Mouse (Mus musculus): Measurements from ENCODE around the gene Phldb2. TPM values are rescaled to one million over a fixed set of nuclear protein-coding genes. Genes with fewer than 3 reads are reported as not detected.

Phldb2 gene
- polyA plus RNA-seq, 1 experiment from 2014 or later, result 9.8 TPM

GRCm38 (mm10) chr16:45934721-45935407 is 18.5 kb downstream of the Phldb2 start:
- Histone ChIP-seq H3K4me1 (ENCODE audit: insufficient read depth) (no peaks in the 10 kb centered on the region), H3K9me3 (ENCODE audit: low read length) (peaks cover 7% of the 10 kb centered on the region; the same call in 1 of the 2 replicates), H3K36me3 (replicated peaks; ENCODE audit: insufficient read depth, low read length) (no peaks in the 10 kb centered on the region), H3K27me3 (ENCODE audit: insufficient read depth, low read length) (no peaks in the 10 kb centered on the region), H3K4me2 (ENCODE audit: low read depth, low read length) (no peak overlapping the region), H3K9ac (replicated peaks) (no peak overlapping the region), H3K27ac (ENCODE audit: low read depth) (no peak overlapping the region), H3K4me3 (ENCODE audit: low read depth, low read length) (no peak overlapping the region)
- 54% methylated on average over 2 of the region's 2 CpGs for WGBS (ENCODE audit: insufficient replicate concordance)
- DNase-seq (no peak), ATAC-seq (no peak)
- TF ChIP-seq CTCF (IDR thresholded peaks at IDR 0.05; ENCODE audit: low read depth) (no peak), EP300 (IDR thresholded peaks at IDR 0.05; ENCODE audit: low read depth) (no peak)

GRCm38 (mm10) chr16:45930308-45930707 is 23.1 kb downstream of the Phldb2 start:
- H3K36me3 ChIP-seq (replicated peaks; ENCODE audit: insufficient read depth, low read length), result no peaks in the 10 kb centered on the region
- H3K4me2 ChIP-seq (ENCODE audit: low read depth, low read length), result no peak overlapping the region
- no peak for DNase-seq
- 62% methylated on average over 3 of the region's 3 CpGs for WGBS (ENCODE audit: insufficient replicate concordance)
- H3K9ac ChIP-seq (replicated peaks), result no peak overlapping the region
- ATAC-seq, result no peak
- no peaks in the 10 kb centered on the region for H3K27me3 ChIP-seq (ENCODE audit: insufficient read depth, low read length)
- peaks cover 4% of the 10 kb centered on the region; the same call in 1 of the 2 replicates for H3K4me1 ChIP-seq (ENCODE audit: insufficient read depth)
- H3K4me3 ChIP-seq (ENCODE audit: low read depth, low read length), result no peak overlapping the region
- TF ChIP-seq EP300 (IDR thresholded peaks at IDR 0.05; ENCODE audit: low read depth), result no peak
- no peak for TF ChIP-seq CTCF (IDR thresholded peaks at IDR 0.05; ENCODE audit: low read depth)
- no peak overlapping the region for H3K27ac ChIP-seq (ENCODE audit: low read depth)
- H3K9me3 ChIP-seq (ENCODE audit: low read length), result no peaks in the 10 kb centered on the region

- H3K9me3 ChIP-seq (ENCODE audit: low read length), result no peaks in the 10 kb centered on the region
- ATAC-seq (no peak), DNase-seq (no peak)
- WGBS (ENCODE audit: insufficient replicate concordance), result 30% methylated on average over 4 of the region's 4 CpGs
- no peak overlapping the region for H3K4me2 ChIP-seq (ENCODE audit: low read depth, low read length)
- TF ChIP-seq EP300 (IDR thresholded peaks at IDR 0.05; ENCODE audit: low read depth) (no peak), CTCF (IDR thresholded peaks at IDR 0.05; ENCODE audit: low read depth) (no peak)
- H3K36me3 ChIP-seq (replicated peaks; ENCODE audit: insufficient read depth, low read length), result no peaks in the 10 kb centered on the region
- no peak overlapping the region for H3K9ac ChIP-seq (replicated peaks)
- no peaks in the 10 kb centered on the region for H3K27me3 ChIP-seq (ENCODE audit: insufficient read depth, low read length)
- H3K4me3 ChIP-seq (ENCODE audit: low read depth, low read length), result no peak overlapping the region
- H3K27ac ChIP-seq (ENCODE audit: low read depth), result no peak overlapping the region
- H3K4me1 ChIP-seq (ENCODE audit: insufficient read depth), result peaks cover 4% of the 10 kb centered on the region
Measured at GRCm38 (mm10) chr16:45928090-45928489, 25.3 kb downstream of the Phldb2 start.

GRCm38 (mm10) chr16:45927601-45928000 is 25.8 kb downstream of the Phldb2 start:
- ATAC-seq (no peak), DNase-seq (no peak)
- no peaks in the 10 kb centered on the region for H3K27me3 ChIP-seq (ENCODE audit: insufficient read depth, low read length)
- H3K4me3 ChIP-seq (ENCODE audit: low read depth, low read length), result no peak overlapping the region
- no peaks in the 10 kb centered on the region for H3K36me3 ChIP-seq (replicated peaks; ENCODE audit: insufficient read depth, low read length)
- H3K27ac ChIP-seq (ENCODE audit: low read depth), result no peak overlapping the region
- H3K9me3 ChIP-seq (ENCODE audit: low read length), result no peaks in the 10 kb centered on the region
- no peak for TF ChIP-seq EP300 (IDR thresholded peaks at IDR 0.05; ENCODE audit: low read depth)
- no peak for TF ChIP-seq CTCF (IDR thresholded peaks at IDR 0.05; ENCODE audit: low read depth)
- no peak overlapping the region for H3K9ac ChIP-seq (replicated peaks)
- 39% methylated on average over 3 of the region's 3 CpGs for WGBS (ENCODE audit: insufficient replicate concordance)
- peaks cover 4% of the 10 kb centered on the region for H3K4me1 ChIP-seq (ENCODE audit: insufficient read depth)
- no peak overlapping the region for H3K4me2 ChIP-seq (ENCODE audit: low read depth, low read length)

GRCm38 (mm10) chr16:45926875-45927274 is 26.5 kb downstream of the Phldb2 start:
- DNase-seq, result no peak
- no peak for ATAC-seq
- H3K4me3 ChIP-seq (ENCODE audit: low read depth, low read length), result no peak overlapping the region
- no peak overlapping the region for H3K27ac ChIP-seq (ENCODE audit: low read depth)
- peaks cover 4% of the 10 kb centered on the region for H3K4me1 ChIP-seq (ENCODE audit: insufficient read depth)
- H3K9ac ChIP-seq (replicated peaks), result no peak overlapping the region
- H3K36me3 ChIP-seq (replicated peaks; ENCODE audit: insufficient read depth, low read length), result no peaks in the 10 kb centered on the region
- no peaks in the 10 kb centered on the region for H3K27me3 ChIP-seq (ENCODE audit: insufficient read depth, low read length)
- TF ChIP-seq CTCF (IDR thresholded peaks at IDR 0.05; ENCODE audit: low read depth), result no peak
- TF ChIP-seq EP300 (IDR thresholded peaks at IDR 0.05; ENCODE audit: low read depth), result no peak
- no peak overlapping the region for H3K4me2 ChIP-seq (ENCODE audit: low read depth, low read length)
- 70% methylated on average over 5 of the region's 5 CpGs for WGBS (ENCODE audit: insufficient replicate concordance)
- no peaks in the 10 kb centered on the region for H3K9me3 ChIP-seq (ENCODE audit: low read length)

- DNase-seq (no peak), ATAC-seq (no peak)
- TF ChIP-seq CTCF (IDR thresholded peaks at IDR 0.05; ENCODE audit: low read depth) (no peak), EP300 (IDR thresholded peaks at IDR 0.05; ENCODE audit: low read depth) (no peak)
- Histone ChIP-seq H3K4me1 (ENCODE audit: insufficient read depth) (peaks cover 4% of the 10 kb centered on the region), H3K27me3 (ENCODE audit: insufficient read depth, low read length) (no peaks in the 10 kb centered on the region), H3K36me3 (replicated peaks; ENCODE audit: insufficient read depth, low read length) (no peaks in the 10 kb centered on the region), H3K4me2 (ENCODE audit: low read depth, low read length) (no peak overlapping the region), H3K27ac (ENCODE audit: low read depth) (no peak overlapping the region), H3K9ac (replicated peaks) (no peak overlapping the region), H3K4me3 (ENCODE audit: low read depth, low read length) (no peak overlapping the region), H3K9me3 (ENCODE audit: low read length) (no peaks in the 10 kb centered on the region)
- WGBS (ENCODE audit: insufficient replicate concordance), result 77% methylated on average over 6 of the region's 6 CpGs
Measured at GRCm38 (mm10) chr16:45923731-45924424, 29.5 kb downstream of the Phldb2 start.

Measured in liver, postnatal 0 days (tissue).